Mouse (Mus musculus) cerebellum, adult 11 months (tissue): Measurements from ENCODE around the gene Gp1ba.

ENCODE experiments used
- DNase-seq: peaks from one replicate; pipeline ENCODE4 v3.0.0; 2022

The Gp1ba gene

DNA sequence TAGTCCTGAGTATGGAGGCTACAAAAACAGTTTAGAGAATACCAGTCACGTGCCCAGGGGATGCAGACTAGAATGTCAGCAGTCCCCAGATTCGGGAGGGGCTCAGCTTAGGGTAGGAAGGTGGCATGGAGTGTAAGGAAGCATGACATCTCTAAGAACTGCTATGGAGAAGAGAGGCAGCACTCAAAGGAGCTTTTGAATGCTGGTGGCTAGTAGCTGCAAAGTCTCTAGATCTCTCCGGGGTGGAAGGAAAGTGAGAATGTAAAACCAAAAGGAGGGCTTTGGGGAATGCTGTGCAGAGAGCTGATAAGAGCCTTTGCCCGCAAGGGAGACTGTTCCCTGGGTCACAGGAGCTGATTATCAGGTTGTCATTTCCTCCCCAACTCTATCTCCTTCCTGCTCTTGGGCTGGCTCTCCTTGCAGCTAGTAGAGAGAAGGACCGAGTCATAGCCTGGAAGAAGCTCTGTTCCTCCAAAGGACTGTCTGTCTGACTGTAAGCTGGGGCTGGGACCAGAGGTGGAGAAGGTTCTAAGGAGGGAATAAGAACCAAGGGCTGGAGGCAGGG, at the start of gene Gp1ba:
Gp1ba (plus strand) TSS at position 409 of the 565 bp plus-strand sequence.
- no peak for DNase-seq

DNA sequence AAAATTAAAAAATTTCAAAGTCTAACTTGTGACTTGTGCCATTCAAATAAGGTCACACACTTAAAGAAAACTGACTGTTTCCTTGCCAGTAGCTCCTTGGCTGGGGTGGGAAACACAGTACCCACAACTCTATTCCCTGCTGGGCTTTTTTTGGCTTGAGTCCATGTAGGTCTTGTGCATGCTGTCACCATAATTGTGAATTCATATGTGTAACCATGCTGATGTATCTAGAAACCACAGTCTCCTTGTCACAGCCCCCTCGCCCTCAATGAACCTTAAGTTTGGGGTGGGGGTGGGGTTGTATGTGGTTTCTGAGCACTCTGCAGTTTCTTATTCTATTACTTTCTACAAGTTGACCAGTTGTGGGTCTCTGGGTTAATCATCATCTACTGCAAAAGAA, 47.2 kb upstream of the Gp1ba start:
- DNase-seq, result no peak

DNA sequence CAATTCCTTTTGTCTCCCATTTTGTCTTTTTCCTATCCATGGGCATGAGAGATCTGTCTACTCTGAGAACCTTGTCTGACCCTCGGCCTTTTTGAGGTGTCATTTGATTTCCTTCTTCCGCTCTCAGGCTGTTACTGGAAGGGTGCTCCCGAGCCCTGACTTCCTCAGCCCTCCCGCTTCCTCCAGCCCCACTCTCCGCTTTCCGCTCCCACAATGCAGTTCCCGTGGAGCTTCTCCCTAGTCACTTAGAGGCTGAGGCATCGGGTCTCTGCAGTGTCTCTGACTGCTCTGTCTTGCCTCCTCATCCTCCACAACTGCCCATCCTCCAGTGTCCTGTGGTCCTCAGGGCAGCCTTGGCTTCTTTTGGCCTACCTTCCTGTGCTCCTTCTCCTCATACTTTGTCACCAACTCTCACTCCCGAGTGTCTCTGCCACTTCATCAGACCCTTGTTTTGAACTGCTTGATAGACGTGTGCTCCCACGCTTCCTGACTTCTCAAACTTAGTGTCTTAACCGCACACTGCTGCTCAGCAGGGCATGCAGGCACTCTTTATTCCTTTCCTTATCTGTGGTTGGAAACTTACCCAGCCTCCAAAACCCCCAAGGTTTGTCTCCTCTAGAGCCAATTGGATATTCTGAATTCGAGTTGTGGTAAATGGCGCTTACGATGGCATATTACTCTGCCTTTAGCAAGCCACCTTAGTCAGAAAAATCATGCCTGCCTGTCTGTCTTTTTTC, 44.5 kb upstream of the Gp1ba start:
- no peak for DNase-seq

DNA sequence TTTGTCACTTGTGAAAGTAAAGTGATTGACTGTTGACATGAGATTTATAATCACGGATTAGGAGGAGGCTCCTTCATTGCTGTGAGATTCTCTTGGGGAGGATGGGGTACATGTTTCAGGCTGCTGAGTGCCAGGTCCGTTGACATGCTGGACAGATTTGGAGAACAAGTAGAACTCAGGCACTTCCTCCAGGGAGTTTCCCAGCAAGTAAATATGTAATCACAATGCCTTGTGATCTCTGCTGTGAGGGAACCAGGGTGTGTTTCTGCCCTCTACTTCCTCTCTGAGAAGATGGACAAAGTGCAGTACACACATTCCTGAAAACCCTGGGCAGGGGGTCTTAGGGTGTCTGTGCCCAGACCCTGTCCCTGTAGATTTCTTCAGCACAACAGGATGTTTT, 43.3 kb upstream of the Gp1ba start:
- no peak for DNase-seq

DNA sequence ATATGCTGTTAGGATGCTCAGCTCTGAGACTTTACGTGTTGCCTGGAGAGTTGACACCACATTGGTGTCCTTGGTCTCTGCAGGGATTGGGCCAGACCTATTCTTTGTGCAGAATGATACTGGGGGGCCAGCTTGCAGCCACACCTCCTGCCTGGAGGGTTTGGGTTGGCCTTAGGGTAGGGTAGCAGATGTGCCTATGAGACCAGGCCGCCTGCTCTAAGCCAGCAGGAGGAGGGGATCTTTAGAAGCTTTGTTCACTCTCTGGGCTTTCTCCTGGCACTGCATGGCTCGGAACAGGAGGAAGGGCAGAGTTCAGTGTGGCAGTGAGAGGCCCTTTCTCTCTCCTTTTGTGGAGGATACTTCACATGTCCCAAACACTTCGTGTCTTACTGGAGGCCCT, 42.8 kb upstream of the Gp1ba start:
- DNase-seq, result no peak

DNA sequence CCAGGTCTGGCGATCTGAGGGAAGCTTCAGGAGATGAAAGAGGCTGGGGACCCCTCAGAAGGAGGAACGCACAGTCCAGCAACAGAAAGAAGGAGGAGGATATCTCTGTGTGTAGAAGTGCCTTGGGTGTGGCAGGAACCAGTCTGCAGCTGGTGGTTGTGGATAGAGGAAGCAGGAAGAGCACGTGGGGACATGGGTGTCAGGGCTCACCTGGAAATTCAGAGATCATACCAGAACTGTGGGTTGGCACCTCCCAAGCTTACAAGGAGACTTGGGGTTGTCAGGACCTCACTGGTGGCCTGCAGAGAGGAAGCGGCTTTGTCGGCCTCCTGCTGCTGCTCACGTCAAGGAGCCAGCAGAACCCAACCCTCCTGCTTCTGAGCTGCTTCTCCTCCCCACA, 41.6 kb upstream of the Gp1ba start:
- DNase-seq, result no peak

DNA sequence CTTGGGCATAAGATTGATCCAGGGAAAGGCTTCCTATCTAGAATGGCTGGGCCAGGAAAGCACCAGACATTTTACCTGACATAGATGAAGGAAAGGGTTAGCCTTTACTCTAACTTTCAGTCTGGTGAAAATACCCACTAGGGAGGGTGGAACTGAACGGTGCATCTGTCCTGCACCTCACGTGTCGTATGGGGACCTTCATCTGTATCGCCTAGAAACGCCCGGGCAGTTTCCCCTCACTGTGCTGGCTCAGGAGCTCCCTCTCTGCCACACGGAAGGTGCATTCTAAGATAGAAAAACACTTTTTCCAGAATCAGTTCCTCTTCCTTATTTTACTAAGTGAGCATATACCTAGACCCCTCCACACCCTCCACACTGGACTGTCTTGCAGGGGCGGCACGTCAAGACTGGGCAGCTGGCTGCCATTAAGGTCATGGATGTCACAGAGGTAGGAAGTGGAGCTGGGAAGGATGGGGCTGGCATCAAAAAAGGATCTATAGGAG, 40.4 kb upstream of the Gp1ba start:
- no peak for DNase-seq

DNA sequence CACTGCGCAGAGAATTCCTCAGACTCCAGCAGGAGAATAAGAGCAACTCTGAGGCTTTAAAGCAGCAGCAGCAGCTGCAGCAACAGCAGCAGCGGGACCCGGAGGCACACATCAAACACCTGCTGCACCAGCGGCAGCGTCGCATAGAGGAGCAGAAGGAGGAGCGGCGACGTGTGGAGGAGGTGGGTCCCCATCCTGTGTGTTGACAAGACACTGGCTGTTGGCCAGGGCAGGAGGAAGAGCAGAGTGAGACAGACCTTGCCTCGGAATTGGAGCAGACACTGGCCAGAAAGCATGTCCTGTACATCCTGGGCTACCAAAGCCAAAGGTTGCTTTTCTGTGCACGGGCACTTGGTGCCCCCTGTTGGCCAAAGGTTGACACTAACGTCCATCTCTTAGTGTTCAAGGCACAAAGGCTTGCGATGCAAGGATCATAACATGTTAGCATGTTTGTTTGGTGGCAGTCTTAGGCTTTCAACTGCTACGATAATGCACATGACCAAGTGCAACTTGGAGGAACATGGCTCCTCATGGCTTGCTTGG, 33.8 kb upstream of the Gp1ba start:
- peak; percentile 67 for DNase-seq

DNA sequence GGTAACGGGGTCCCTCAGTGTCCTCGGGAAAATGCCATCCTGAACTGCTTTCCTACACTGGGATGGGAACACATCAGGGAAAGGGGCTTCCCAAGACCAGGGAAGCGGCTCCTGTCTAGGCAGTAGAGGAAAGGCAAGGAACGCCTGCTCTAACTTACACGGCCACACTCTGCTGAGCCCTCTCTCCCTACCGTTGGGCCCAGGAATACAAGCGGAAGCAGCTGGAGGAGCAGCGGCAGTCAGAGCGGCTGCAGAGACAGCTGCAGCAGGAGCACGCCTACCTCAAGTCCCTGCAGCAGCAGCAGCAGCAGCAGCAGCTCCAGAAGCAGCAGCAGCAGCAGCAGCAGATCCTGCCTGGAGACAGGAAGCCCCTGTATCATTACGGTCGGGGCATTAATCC, 32.2 kb upstream of the Gp1ba start:
- no peak for DNase-seq

DNA sequence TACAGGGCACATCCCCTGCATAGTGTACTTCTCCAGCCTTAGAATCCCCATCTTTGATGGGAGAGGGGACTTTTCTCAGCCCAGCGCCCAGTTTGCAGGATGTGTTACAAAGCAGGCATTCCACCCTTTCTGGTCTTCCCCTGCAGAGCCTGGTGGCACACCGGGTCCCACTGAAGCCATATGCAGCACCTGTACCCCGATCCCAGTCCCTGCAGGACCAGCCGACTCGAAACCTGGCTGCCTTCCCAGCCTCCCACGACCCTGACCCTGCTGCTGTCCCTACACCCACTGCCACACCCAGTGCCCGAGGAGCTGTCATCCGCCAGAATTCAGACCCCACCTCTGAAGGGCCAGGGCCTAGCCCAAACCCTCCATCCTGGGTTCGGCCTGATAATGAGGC, 31.3 kb upstream of the Gp1ba start:
- no peak for DNase-seq

DNA sequence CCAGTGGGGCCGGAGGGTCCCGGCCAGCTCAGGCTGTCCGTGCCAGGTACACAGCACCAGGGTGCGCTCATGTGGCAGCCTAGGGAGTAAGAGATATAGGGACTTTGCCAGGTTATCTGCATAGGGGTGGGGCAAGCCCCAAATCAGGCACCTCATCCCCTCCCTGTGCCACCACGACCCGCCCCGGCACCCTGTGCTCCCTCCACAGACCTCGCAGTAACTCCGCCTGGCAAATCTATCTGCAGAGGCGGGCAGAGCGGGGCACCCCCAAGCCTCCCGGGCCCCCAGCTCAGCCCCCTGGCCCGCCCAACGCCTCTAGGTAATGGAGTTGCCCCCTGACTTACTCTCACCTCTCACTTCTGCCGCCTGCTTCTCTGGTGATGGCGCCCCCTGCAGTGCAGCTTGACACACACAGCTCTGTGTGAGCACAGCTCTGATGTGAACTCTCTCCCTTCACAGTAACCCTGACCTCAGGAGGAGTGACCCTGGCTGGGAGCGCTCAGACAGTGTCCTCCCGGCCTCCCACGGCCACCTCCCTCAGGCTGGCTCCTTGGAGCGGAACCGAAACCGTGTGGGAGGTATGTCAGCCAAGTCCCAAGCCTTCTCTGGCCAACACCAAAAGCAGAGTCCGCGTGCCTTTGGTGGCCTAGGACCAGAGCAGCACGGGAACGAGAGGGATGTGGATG, 30.4 kb upstream of the Gp1ba start:
- no peak for DNase-seq

DNA sequence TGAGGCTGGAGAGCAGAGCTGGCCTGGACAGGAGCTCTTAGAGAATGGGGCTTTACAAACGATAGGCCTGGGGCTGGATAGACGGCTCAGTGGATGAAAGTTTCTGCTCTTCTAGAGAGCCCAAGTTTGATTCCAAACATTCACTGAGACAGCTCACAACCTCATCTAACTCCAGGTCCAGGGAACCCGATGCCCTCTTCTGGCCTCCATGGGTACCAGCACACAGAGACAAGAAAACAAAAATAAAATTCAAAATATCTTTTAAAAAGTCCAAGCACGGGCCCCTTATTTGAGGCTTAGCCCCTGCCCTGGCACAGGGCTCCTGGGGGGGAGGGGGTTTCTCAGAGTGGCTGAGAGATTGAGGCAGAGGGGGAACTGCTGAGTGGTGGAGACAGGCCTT, 28.2 kb upstream of the Gp1ba start:
- DNase-seq, result no peak

DNA sequence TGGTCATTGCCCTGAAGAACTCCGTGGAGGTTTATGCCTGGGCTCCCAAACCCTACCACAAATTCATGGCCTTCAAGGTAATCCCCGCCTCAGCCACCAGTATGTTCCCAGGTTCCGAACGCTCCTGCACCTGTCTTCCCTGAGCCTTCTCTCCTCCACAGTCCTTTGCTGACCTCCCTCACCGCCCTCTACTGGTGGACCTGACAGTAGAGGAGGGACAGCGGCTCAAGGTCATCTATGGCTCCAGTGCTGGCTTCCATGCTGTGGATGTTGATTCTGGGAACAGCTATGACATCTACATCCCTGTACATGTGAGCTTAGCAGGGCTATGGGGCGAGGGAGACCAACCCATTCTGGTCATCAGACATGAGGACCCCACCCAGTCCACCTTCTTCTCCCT, 26.4 kb upstream of the Gp1ba start:
- no peak for DNase-seq

DNA sequence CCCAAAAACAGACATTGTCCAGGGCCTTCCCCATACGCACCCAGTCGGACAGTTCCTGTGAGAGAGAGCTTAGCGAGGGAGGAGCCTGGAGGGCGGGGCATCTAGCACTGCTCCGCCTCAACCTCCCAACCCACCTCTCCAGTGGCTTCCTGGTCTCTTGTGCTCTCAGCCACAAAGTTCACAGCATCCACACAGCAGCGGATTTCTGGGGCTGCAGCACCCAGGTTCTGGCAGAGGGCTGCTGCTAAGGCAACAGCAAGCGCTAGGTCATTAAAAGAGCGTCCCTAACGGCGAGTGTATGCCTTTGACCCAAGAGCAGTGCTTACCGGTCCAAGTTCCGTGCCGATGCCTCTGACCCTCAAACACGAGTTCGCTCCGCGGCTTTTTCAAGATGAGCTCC, 23.8 kb upstream of the Gp1ba start:
- no peak for DNase-seq

DNA sequence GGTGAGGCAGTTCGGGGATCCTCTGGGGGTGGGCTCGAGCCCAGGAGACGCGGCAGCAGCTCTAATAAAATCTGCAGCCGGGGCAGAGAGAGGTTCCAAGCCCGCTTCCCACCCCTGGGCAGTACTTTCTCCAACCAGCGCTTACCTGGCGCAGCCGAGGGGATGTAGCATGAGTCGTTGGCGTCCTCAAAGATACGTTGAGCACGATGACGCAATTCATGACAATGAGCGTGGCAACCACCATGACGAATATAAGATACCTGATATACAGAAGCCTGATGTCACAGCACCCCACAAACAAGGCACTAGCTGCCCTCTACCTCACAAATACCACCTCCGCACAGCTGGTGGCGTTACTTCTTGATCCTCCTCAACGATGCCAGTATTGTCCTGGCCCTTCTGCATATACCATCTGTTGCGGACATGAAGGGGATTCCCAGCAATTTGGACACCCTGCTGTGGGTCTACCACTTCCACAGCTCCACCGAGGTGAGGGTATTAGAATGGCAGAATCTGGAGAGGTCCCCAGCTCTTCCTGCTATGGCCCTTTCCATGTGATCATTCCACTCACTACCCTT, 23.3 kb upstream of the Gp1ba start, which contains the start of gene 4930544D05Rik:
4930544D05Rik (plus strand) TSS at position 333 of the 578 bp plus-strand sequence.
- DNase-seq, result no peak

DNA sequence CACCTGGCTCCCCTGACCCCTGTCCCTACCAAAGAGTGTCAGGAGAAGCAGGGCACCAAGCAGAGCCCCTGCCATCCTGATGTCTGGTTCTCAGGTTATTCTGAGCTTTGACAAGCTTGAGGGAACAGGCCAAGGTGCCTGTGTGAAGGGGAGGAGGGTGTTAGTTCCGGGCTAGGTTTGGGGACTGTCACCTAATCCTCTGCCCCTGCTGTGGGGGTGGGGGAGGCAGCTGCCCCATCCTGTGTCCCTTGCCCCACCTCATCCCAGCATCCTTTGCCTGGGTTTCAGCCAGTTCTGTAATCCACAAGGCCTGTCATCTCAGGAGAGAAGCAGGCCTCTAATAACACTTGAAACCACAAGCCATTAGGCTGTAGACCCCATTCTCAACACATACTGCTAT, 19.8 kb upstream of the Gp1ba start, which contains the start of gene Chrne:
Chrne (minus strand) TSS at position 116 of the 400 bp plus-strand sequence.
- DNase-seq, result no peak

DNA sequence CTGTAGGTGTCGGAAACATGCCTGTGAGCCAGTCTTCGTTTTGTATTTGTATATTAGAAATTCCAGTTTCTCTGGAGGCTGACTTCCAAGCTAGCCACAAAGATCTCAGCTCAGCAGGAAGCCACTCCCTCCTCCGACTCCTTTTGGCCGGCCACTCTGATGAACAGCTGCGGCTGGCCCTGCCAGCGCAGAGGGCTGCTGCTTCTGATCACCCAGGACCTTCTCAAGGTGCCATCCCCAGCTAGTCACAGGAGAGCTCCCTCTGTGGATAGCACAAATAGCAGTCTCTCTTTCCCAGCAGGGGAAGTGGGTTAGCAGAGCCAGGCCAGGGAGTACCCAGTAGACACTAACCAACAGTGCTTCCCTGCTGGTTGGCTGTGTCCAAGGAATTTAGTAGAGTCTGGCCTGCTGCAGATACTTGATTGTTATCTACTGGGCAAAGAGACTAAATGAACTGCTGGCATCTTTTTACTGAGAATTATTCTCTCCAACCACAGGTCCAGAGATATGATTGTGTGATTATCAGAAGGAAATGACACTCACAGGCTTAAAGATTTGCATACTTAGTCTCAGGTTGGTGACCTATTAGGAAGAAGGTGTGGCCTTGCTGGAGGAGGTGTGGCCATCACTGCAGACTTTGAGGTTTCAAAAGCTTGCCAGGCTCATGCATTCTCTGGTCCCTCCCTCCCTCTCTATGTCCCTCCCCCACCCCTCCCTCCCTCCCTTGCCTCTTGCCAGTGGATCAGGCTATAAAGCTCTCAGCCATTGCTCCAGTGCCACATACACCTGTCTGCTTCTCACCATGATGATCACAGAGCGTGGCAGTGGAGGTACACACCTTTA, 16.7 kb upstream of the Gp1ba start:
- no peak for DNase-seq

DNA sequence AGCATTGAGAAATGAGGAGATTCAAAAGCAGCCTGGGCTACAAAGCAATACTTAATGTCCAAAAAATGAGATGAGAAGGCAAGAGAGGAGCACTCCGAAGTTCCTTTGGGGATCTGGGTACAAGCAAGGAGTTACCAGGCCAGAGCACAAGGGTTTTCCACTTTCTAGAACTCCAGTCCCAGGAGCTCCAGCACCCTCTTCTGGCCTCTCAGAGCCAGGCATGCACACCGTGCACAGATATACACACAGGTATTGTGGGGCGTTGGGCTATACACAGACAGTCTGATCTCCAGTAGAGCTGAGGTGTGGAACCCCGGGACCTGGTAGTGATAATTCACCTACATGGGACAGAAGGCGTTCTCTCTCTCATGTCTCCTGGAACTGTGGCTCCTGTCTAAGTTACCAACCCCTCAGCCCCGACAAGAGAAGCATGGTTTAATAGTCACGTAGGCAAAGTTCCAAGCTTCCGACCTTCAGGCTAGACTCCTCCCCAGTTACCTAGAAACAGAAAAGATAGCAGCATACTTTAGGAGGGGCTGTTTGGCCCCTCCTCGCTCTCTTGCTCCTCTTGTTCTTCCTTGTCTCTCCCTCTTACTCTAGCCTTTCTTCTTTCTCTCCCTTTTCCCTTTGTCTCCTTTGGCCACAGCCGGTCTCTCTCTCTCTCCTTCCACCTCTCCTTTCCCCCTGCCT, 15.7 kb upstream of the Gp1ba start:
- DNase-seq, result no peak

DNA sequence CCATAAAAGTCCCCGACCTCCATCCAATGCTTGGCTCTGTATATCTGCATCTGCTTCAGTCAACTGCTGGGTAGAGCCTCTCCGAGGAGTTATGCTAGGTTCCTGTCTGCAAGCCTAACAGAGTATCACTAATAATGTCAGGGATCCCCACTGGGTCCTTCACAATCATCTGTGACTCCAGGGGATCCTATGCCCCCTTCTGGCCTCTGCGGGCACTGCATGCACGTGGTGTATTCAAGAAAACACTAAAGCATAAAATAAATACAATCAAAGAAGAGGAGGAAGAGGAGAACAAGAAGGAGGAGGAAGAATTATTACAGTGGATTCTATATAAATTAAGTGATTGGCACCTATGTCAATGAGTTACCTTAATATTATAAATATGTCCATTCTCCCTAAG, 13.4 kb upstream of the Gp1ba start:
- DNase-seq, result no peak

DNA sequence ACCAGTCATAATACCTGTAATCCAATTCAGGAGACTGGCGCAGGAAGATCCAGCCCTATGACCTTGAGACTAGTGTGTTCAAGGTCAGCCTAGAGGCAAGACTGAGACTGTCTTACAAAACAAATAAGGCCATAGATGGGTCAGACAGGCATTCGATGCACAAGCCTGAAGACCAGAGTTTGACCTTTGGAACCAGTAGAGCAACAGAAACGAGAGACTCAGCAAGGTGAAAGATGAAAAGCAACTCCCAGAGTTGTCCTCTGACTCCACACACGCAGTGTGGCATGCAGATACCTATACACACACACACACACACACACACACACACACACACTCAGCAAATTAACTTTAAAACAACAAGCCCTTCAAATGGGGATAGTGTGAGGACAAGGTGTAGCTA, 12.0 kb upstream of the Gp1ba start:
- DNase-seq, result no peak

DNA sequence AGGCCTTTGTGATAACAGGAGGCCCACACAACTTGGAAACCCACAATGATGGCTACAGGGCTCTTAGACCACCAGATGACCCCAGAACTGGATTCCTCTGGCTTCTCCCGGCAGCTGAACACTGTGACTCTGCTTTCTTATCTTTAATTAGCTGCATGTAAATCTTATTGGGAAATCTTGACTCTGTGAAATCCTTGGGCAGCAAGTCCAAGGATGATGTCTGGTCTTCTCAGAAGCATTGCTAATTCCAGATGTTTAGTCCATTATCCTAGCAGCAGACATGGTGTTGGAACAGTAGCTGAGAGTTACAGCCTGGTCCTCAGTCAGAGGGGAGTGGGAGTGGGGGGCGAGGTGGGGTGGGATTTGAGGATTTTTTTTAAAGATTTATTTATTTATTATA, 10.5 kb upstream of the Gp1ba start:
- no peak for DNase-seq

DNA sequence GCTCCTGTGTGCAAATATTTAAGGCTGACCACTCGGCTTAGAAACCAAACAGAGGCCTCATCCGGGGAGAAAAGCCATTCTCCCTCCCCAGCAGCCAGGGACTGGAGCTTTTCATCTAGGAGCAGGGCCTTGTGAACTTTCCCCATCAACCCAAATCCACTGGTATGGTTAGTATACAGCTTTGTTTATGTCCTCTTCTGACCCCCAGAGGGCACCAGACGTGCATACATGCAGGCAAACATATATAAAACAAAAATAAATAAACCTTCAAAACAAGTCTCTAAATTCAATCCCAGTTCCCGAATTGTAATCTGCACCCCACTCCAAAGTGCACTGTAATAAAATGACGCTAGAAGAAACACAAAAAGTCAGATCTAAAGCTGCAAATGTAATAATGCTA, 9.4 kb upstream of the Gp1ba start:
- DNase-seq, result no peak
